Mouse (Mus musculus) brain, embryonic 14.5 days (tissue): ENCODE measurements around the gene Cux2.

Experiments
- CTCF ChIP-seq: fragments of 200-500 bp; IDR thresholded peaks from 2 replicates; pipeline ENCODE4 v1.5.1; 2012; ENCODE audit warnings: inconsistent platforms, mild to moderate bottlenecking, moderate library complexity, borderline replicate concordance; ENCODE audit not compliant: insufficient read depth, insufficient read length; ENCODE audit errors: extremely low read depth
- POLR2A ChIP-seq: fragments of 200-500 bp; IDR thresholded peaks from 2 replicates; pipeline ENCODE4 v1.6.1; 2012; ENCODE audit warnings: mild to moderate bottlenecking, inconsistent platforms, borderline replicate concordance; ENCODE audit not compliant: poor library complexity, insufficient read depth, insufficient read length, severe bottlenecking; ENCODE audit errors: extremely low read depth

GRCm38 (mm10) chr5:121833572-121834240 lies 216.2 kb downstream of the Cux2 start:
- TF ChIP-seq CTCF (no peak), POLR2A (no peak)
